Mouse (Mus musculus): ENCODE data around the gene Smarca4.

DNA sequence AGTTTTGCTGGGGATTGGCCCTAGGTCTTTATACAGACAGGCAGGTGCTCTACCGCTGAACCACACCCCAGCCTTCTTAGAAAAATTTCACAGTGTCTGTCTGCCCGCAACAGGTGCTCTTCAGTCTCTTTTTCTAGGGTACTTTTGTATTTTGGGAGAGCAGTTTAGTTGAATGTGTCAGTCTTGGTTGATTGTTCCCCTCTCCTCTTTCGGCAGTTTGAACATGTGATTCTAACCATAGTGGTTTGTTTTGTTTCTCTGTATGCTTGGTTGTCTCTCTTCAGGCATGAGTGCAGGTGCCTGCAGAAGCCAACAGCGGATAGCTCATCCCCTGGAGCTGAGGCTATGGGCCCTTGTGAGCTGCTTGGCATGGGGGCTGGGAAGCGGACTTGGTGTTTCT lies 36.3 kb downstream of the Smarca4 start:
- TF ChIP-seq CTCF (IDR thresholded peaks at IDR 0.05; ENCODE audit: low read depth) (no peak), EP300 (optimal IDR thresholded peaks at IDR 0.05) (no peak)

All from stomach, postnatal 0 days (tissue).